Mouse (Mus musculus) kidney, adult 8-10 months (tissue): ENCODE measurements around the gene Socs7.

Experiments
- DNase-seq, 2 experiments: peaks; one replicate each; pipeline ENCODE4 v3.0.0; 2022

Gene Socs7

GRCm38 (mm10) chr11:97419540-97419900, 57.2 kb downstream of the Socs7 start:
- DNase-seq, result no peak

- DNase-seq, result no peak
Observed at GRCm38 (mm10) chr11:97422507-97422906, 60.2 kb downstream of the Socs7 start.

- DNase-seq, result no peak
Observed at GRCm38 (mm10) chr11:97424092-97424692, 61.8 kb downstream of the Socs7 start.

- DNase-seq, result no peak
Observed at GRCm38 (mm10) chr11:97424802-97425201, 62.5 kb downstream of the Socs7 start.

- peak; percentile 77 to 78 for DNase-seq
Observed at GRCm38 (mm10) chr11:97427794-97428725, 65.7 kb downstream of the Socs7 start.

- no peak for DNase-seq
Observed at GRCm38 (mm10) chr11:97428726-97429077, 66.4 kb downstream of the Socs7 start.

- no peak for DNase-seq
Observed at GRCm38 (mm10) chr11:97429615-97430014, 67.3 kb downstream of the Socs7 start.

GRCm38 (mm10) chr11:97432015-97432414, 69.7 kb downstream of the Socs7 start:
- peak in 1 of 2 experiments; percentile 56 for DNase-seq

- peak in 1 of 2 experiments; percentile 48 for DNase-seq
Observed at GRCm38 (mm10) chr11:97432983-97433539, 70.7 kb downstream of the Socs7 start.

GRCm38 (mm10) chr11:97434121-97434520, 71.8 kb downstream of the Socs7 start:
- no peak for DNase-seq

- peak; percentile 88 to 90 for DNase-seq
Observed at GRCm38 (mm10) chr11:97434704-97435454, 72.5 kb downstream of the Socs7 start.

GRCm38 (mm10) chr11:97435808-97436491, 73.6 kb downstream of the Socs7 start:
- DNase-seq, result peak in 1 of 2 experiments; percentile 50

- peak; percentile 80 to 83 for DNase-seq
Observed at GRCm38 (mm10) chr11:97437745-97438144, 75.4 kb downstream of the Socs7 start.

GRCm38 (mm10) chr11:97438868-97439267, 76.5 kb downstream of the Socs7 start:
- DNase-seq, result peak; percentile 41 to 59

GRCm38 (mm10) chr11:97439935-97440334, 77.6 kb downstream of the Socs7 start:
- DNase-seq, result peak; percentile 68 to 74

- DNase-seq, result no peak
Observed at GRCm38 (mm10) chr11:97440441-97440881, 78.1 kb downstream of the Socs7 start.

GRCm38 (mm10) chr11:97441036-97441657, 78.8 kb downstream of the Socs7 start:
- DNase-seq, result no peak

GRCm38 (mm10) chr11:97441658-97442125, 79.3 kb downstream of the Socs7 start:
- no peak for DNase-seq

GRCm38 (mm10) chr11:97442891-97443675, 80.7 kb downstream of the Socs7 start:
- no peak for DNase-seq

GRCm38 (mm10) chr11:97445596-97445995, 83.2 kb downstream of the Socs7 start:
- DNase-seq, result no peak

GRCm38 (mm10) chr11:97445999-97446511, 83.7 kb downstream of the Socs7 start:
- no peak for DNase-seq
